Mouse (Mus musculus): ENCODE measurements at regions not wholly inside any gene's neighbourhood (a gene's known extent, or its start where the extent isn't known, plus 50 kb on each side); places are given as distances from the start of the nearest gene placed in this dataset.

GRCm38 (mm10) chr4:87471385-87471784 is 241.1 kb upstream of the Slc24a2 start:
- Histone ChIP-seq H3K9me3 (replicated peaks; ENCODE audit: control insufficient read depth, insufficient read depth, low read length, poor library complexity, severe bottlenecking) (no peaks in the 10 kb centered on the region), H3K4me1 (ENCODE audit: control insufficient read depth, insufficient read depth, low read length) (peaks cover 2% of the 10 kb centered on the region), H3K9ac (ENCODE audit: low read depth, poor library complexity, severe bottlenecking) (no peak overlapping the region), H3K36me3 (ENCODE audit: control insufficient read depth, insufficient read depth, low read length, poor library complexity, severe bottlenecking) (no peaks in the 10 kb centered on the region), H3K4me3 (ENCODE audit: low read depth, low read length) (no peak overlapping the region), H3K27ac (ENCODE audit: insufficient read depth, low read length) (no peak overlapping the region), H3K27me3 (ENCODE audit: control insufficient read depth, insufficient read depth, low read length, poor library complexity, severe bottlenecking) (no peaks in the 10 kb centered on the region)
- TF ChIP-seq CTCF (IDR thresholded peaks at IDR 0.05; ENCODE audit: low read depth, low read length) = no peak
- no peak for TF ChIP-seq POLR2A (IDR thresholded peaks at IDR 0.05; ENCODE audit: insufficient read depth, low read length)
- TF ChIP-seq EP300 (IDR thresholded peaks at IDR 0.05; ENCODE audit: insufficient read depth, low read depth, low read length) = no peak

- Histone ChIP-seq H3K27ac (ENCODE audit: insufficient read depth, low read length) (no peak overlapping the region), H3K36me3 (ENCODE audit: control insufficient read depth, insufficient read depth, low read length, poor library complexity, severe bottlenecking) (no peaks in the 10 kb centered on the region), H3K4me3 (ENCODE audit: low read depth, low read length) (no peak overlapping the region), H3K4me1 (ENCODE audit: control insufficient read depth, insufficient read depth, low read length) (no peaks in the 10 kb centered on the region), H3K9me3 (replicated peaks; ENCODE audit: control insufficient read depth, insufficient read depth, low read length, poor library complexity, severe bottlenecking) (no peaks in the 10 kb centered on the region), H3K27me3 (ENCODE audit: control insufficient read depth, insufficient read depth, low read length, poor library complexity, severe bottlenecking) (no peaks in the 10 kb centered on the region), H3K9ac (ENCODE audit: low read depth, poor library complexity, severe bottlenecking) (no peak overlapping the region)
- TF ChIP-seq EP300 (IDR thresholded peaks at IDR 0.05; ENCODE audit: insufficient read depth, low read depth, low read length) = no peak
- no peak for TF ChIP-seq POLR2A (IDR thresholded peaks at IDR 0.05; ENCODE audit: insufficient read depth, low read length)
- no peak for TF ChIP-seq CTCF (IDR thresholded peaks at IDR 0.05; ENCODE audit: low read depth, low read length)
Measured at GRCm38 (mm10) chr4:87467600-87467999, 237.3 kb upstream of the Slc24a2 start.

DNA sequence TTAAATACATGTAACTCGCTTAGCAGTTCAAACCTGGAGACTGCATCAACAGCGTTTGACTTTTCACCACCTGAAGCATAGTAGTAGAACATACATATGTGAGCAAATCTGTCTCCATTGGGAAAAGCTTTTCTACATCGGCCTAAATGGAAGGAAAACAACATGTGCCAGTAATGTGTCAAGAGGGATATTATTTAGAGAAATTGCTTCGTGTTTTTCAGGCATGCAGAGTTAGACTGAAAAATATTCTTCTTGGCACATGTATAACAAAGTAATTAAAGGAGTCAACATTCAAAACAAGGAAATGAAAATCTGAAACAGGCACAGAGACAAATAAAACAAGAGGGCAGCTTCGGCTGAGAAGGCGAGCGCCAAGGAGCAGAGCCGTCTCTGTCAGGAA is 236.7 kb upstream of the Slc24a2 start:
- TF ChIP-seq CTCF (IDR thresholded peaks at IDR 0.05; ENCODE audit: low read depth, low read length) = no peak
- TF ChIP-seq POLR2A (IDR thresholded peaks at IDR 0.05; ENCODE audit: insufficient read depth, low read length) = no peak
- TF ChIP-seq EP300 (IDR thresholded peaks at IDR 0.05; ENCODE audit: insufficient read depth, low read depth, low read length) = no peak
- H3K4me3 ChIP-seq (ENCODE audit: low read depth, low read length) = no peak overlapping the region
- H3K36me3 ChIP-seq (ENCODE audit: control insufficient read depth, insufficient read depth, low read length, poor library complexity, severe bottlenecking) = no peaks in the 10 kb centered on the region

DNA sequence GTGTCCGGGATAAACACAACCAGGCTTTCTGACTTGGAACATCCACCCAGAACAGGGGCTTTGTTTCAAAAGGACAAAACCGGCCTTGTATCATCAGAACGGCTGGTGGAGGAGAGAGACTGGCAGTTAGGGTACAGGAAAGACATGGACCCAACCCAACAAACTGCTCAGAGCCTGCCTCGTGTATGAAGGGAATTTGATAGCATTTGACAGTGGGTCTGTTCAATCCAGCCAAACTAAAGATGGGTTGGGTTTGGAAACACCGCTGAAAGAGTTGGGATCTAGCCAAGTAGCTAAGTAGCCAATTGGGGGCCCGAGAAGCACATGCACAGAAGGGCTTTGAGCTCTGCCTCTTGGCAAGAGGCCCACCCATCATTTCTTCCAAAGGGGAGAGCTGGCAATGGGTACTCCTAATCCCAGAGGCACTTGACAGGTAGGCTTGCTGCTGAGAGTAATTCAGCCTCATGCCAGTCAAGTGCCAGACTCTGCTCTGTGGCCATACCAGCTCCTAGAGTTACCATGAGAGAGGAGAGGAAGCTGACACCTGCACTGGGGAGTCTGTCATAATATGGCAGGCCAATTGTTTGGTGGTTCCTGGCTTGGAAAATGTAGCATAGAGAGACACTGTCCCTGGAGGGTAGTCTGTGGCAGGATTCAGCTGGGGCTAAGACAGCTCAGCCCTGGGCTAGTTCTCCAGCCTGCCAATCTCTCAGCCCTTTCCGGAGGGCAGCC is 231.1 kb upstream of the Slc24a2 start:
- H3K9ac ChIP-seq (ENCODE audit: low read depth, poor library complexity, severe bottlenecking) = no peak overlapping the region
- H3K36me3 ChIP-seq (ENCODE audit: control insufficient read depth, insufficient read depth, low read length, poor library complexity, severe bottlenecking) = no peaks in the 10 kb centered on the region
- H3K27ac ChIP-seq (ENCODE audit: insufficient read depth, low read length) = no peak overlapping the region

More for the DNA sequence above, 236.7 kb upstream of the Slc24a2 start:
- H3K4me1 ChIP-seq (ENCODE audit: control insufficient read depth, insufficient read depth, low read length) = no peaks in the 10 kb centered on the region
- H3K27ac ChIP-seq (ENCODE audit: insufficient read depth, low read length) = no peak overlapping the region
- no peaks in the 10 kb centered on the region for H3K9me3 ChIP-seq (replicated peaks; ENCODE audit: control insufficient read depth, insufficient read depth, low read length, poor library complexity, severe bottlenecking)
- H3K9ac ChIP-seq (ENCODE audit: low read depth, poor library complexity, severe bottlenecking) = no peak overlapping the region
- H3K27me3 ChIP-seq (ENCODE audit: control insufficient read depth, insufficient read depth, low read length, poor library complexity, severe bottlenecking) = no peaks in the 10 kb centered on the region

GRCm38 (mm10) chr4:87455863-87456578 is 225.7 kb upstream of the Slc24a2 start:
- Histone ChIP-seq H3K4me1 (ENCODE audit: control insufficient read depth, insufficient read depth, low read length) (no peaks in the 10 kb centered on the region), H3K4me3 (ENCODE audit: low read depth, low read length) (no peak overlapping the region), H3K27ac (ENCODE audit: insufficient read depth, low read length) (no peak overlapping the region), H3K27me3 (ENCODE audit: control insufficient read depth, insufficient read depth, low read length, poor library complexity, severe bottlenecking) (no peaks in the 10 kb centered on the region), H3K9me3 (replicated peaks; ENCODE audit: control insufficient read depth, insufficient read depth, low read length, poor library complexity, severe bottlenecking) (no peaks in the 10 kb centered on the region), H3K9ac (ENCODE audit: low read depth, poor library complexity, severe bottlenecking) (no peak overlapping the region), H3K36me3 (ENCODE audit: control insufficient read depth, insufficient read depth, low read length, poor library complexity, severe bottlenecking) (no peaks in the 10 kb centered on the region)
- no peak for TF ChIP-seq EP300 (IDR thresholded peaks at IDR 0.05; ENCODE audit: insufficient read depth, low read depth, low read length)
- TF ChIP-seq CTCF (IDR thresholded peaks at IDR 0.05; ENCODE audit: low read depth, low read length) = no peak
- no peak for TF ChIP-seq POLR2A (IDR thresholded peaks at IDR 0.05; ENCODE audit: insufficient read depth, low read length)

More for the DNA sequence above, 231.1 kb upstream of the Slc24a2 start:
- Histone ChIP-seq H3K27me3 (ENCODE audit: control insufficient read depth, insufficient read depth, low read length, poor library complexity, severe bottlenecking) (no peaks in the 10 kb centered on the region), H3K9me3 (replicated peaks; ENCODE audit: control insufficient read depth, insufficient read depth, low read length, poor library complexity, severe bottlenecking) (no peaks in the 10 kb centered on the region), H3K4me1 (ENCODE audit: control insufficient read depth, insufficient read depth, low read length) (no peaks in the 10 kb centered on the region), H3K4me3 (ENCODE audit: low read depth, low read length) (no peak overlapping the region)
- no peak for TF ChIP-seq POLR2A (IDR thresholded peaks at IDR 0.05; ENCODE audit: insufficient read depth, low read length)
- no peak for TF ChIP-seq EP300 (IDR thresholded peaks at IDR 0.05; ENCODE audit: insufficient read depth, low read depth, low read length)
- no peak for TF ChIP-seq CTCF (IDR thresholded peaks at IDR 0.05; ENCODE audit: low read depth, low read length)

DNA sequence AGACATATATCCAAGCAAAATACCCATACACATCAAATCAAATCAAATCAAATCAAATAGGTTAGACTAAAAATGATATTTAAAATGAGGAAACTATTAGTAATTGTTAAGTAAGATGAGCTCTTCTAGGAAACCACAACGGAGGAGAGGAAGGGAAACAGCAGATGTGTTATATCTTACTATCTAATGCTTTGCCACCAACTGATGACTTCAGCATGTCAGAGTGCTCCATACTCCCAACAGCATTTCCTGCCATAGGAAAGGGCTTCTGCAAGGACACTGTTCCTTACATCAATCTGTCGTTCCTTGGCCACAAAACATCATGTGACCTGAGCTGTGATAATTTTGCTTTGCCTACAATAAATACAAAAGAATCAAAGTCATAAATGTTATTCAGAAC is 221.8 kb upstream of the Slc24a2 start:
- Histone ChIP-seq H3K36me3 (ENCODE audit: control insufficient read depth, insufficient read depth, low read length, poor library complexity, severe bottlenecking) (no peaks in the 10 kb centered on the region), H3K27ac (ENCODE audit: insufficient read depth, low read length) (no peak overlapping the region), H3K27me3 (ENCODE audit: control insufficient read depth, insufficient read depth, low read length, poor library complexity, severe bottlenecking) (no peaks in the 10 kb centered on the region), H3K4me1 (ENCODE audit: control insufficient read depth, insufficient read depth, low read length) (no peaks in the 10 kb centered on the region), H3K9ac (ENCODE audit: low read depth, poor library complexity, severe bottlenecking) (no peak overlapping the region), H3K4me3 (ENCODE audit: low read depth, low read length) (no peak overlapping the region), H3K9me3 (replicated peaks; ENCODE audit: control insufficient read depth, insufficient read depth, low read length, poor library complexity, severe bottlenecking) (no peaks in the 10 kb centered on the region)
- TF ChIP-seq CTCF (IDR thresholded peaks at IDR 0.05; ENCODE audit: low read depth, low read length) (no peak), EP300 (IDR thresholded peaks at IDR 0.05; ENCODE audit: insufficient read depth, low read depth, low read length) (no peak), POLR2A (IDR thresholded peaks at IDR 0.05; ENCODE audit: insufficient read depth, low read length) (no peak)

All from ES-Bruce4 (cell line).